In the genomic region with DNA sequence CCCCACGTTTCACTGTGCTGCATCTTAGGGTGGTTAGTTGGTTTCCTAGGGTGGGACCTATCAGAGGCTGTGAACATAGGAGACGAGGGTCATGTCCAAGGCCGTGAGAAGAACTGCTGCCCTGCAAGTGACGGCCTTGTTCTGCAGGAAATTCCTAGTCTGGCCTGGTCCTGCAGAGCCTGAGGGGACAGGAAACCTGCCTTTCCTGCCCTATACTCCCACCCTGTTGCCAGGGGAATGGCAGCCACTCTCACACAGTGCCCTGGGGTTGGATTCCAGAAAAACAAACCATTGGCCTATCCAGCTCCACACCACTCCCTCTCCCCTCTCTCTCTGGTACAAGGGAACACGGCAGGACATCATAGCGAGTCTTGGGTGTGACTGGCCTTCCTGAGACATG, we compare ENCODE assay signal across 13 mouse cellular contexts. TPM values are rescaled to one million over a fixed set of nuclear protein-coding genes. Genes with fewer than 3 reads are reported as not detected.
DNase-seq lines count a peak whose midpoint lies in the region; ATAC-seq and TF ChIP-seq lines count a peak whose summit lies in the region.
"Had no signal": no experiment of that assay in that cellular context is flagged by ENCODE, and none has a peak within 500 bp of the region (broad histone marks: within the 10 kb centered on the region; RNA-seq: fewer than 3 reads in every experiment).

No protein-coding gene starts in this region.

- H3K9me3 ChIP-seq in heart, embryonic 16.5 days (replicated peaks; ENCODE audit: control insufficient read depth, low read length): no peaks in the 10 kb centered on the region
- no peaks in the 10 kb centered on the region for H3K9me3 ChIP-seq in liver, embryonic 16.5 days (replicated peaks; ENCODE audit: control insufficient read depth, low read length)

- H3K4me1 ChIP-seq in kidney, adult 2 months (ENCODE audit: control insufficient read depth, insufficient read depth, low read length): peaks cover 7% of the 10 kb centered on the region
- no peaks in the 10 kb centered on the region for H3K4me1 ChIP-seq in heart, embryonic 16.5 days (ENCODE audit: control insufficient read depth, insufficient read depth, low read length)
- peaks cover 6% of the 10 kb centered on the region for H3K4me1 ChIP-seq in liver, embryonic 16.5 days (ENCODE audit: control insufficient read depth, low read depth, low read length)

- H3K4me3 ChIP-seq in kidney, adult 2 months (ENCODE audit: insufficient read depth, low read depth, low read length): no peak overlapping the region
- no peak overlapping the region for H3K4me3 ChIP-seq in heart, embryonic 16.5 days (ENCODE audit: low read length)
- no peak overlapping the region for H3K4me3 ChIP-seq in liver, embryonic 16.5 days (ENCODE audit: low read depth, low read length)
- H3K4me3 ChIP-seq: myocyte had no signal

- H3K9ac ChIP-seq in heart, embryonic 16.5 days (ENCODE audit: low read length): no peak overlapping the region
- H3K9ac ChIP-seq in liver, embryonic 16.5 days (ENCODE audit: low read depth, low read length): no peak overlapping the region

- 67% methylated on average over 6 of the region's 6 CpGs for WGBS in kidney, adult 2 months
- WGBS in heart, embryonic 16.5 days: 70% methylated on average over 6 of the region's 6 CpGs
- 39% methylated on average over 6 of the region's 6 CpGs for WGBS in liver, embryonic 16.5 days (ENCODE audit: insufficient replicate concordance)

- intact Hi-C loops in left cerebral cortex, postnatal 25 days (cut with DNase I): no loop called here

- TF ChIP-seq CTCF in kidney, adult 2 months (conservative IDR thresholded peaks at IDR 0.05; ENCODE audit: insufficient read depth, insufficient read length, low read depth, low read length): no peak

- DNase-seq in kidney, adult 2 months: peak; percentile 47
- DNase-seq in kidney, adult 8-10 months: no peak
- peak; percentile 28 to 78 for DNase-seq in heart, adult 18-20 months
- DNase-seq in cerebellum, postnatal 36 days: no peak
- no peak for DNase-seq in left cerebral cortex, postnatal 25 days (ENCODE audit: low spot score in 2 of 2)
- DNase-seq: cerebellum, postnatal 10 days; thymus, postnatal 4 days had no signal

- no peaks in the 10 kb centered on the region for H3K27me3 ChIP-seq in kidney, adult 2 months (replicated peaks; ENCODE audit: control insufficient read depth, insufficient read depth, low read length)
- H3K27me3 ChIP-seq in heart, embryonic 16.5 days (ENCODE audit: control insufficient read depth, insufficient read depth, low read length): no peaks in the 10 kb centered on the region
- no peaks in the 10 kb centered on the region for H3K27me3 ChIP-seq in liver, embryonic 16.5 days (ENCODE audit: control insufficient read depth, insufficient read depth, low read depth, low read length)

- peak overlapping the region; percentile 21; the same call in 1 of the 2 replicates for H3K27ac ChIP-seq in kidney, adult 2 months (ENCODE audit: insufficient read depth, low read depth, low read length)
- 0 out of 2 replicates have a peak overlapping the region, but pooled peaks have one; percentile 23 for H3K27ac ChIP-seq in heart, embryonic 16.5 days (ENCODE audit: low read length)
- no peak overlapping the region for H3K27ac ChIP-seq in liver, embryonic 16.5 days (ENCODE audit: low read length)

- TF ChIP-seq POLR2A in kidney, adult 2 months (IDR thresholded peaks at IDR 0.05; ENCODE audit: low read depth, low read length): no peak

- no peaks in the 10 kb centered on the region for H3K36me3 ChIP-seq in kidney, adult 2 months (ENCODE audit: control insufficient read depth, insufficient read depth, low read length)
- no peaks in the 10 kb centered on the region for H3K36me3 ChIP-seq in heart, embryonic 16.5 days (ENCODE audit: control insufficient read depth, insufficient read depth)
- no peaks in the 10 kb centered on the region for H3K36me3 ChIP-seq in liver, embryonic 16.5 days (ENCODE audit: control insufficient read depth, insufficient read depth)

- no peak overlapping the region for H3K4me2 ChIP-seq in heart, embryonic 16.5 days (ENCODE audit: low read depth, low read length)
- H3K4me2 ChIP-seq in liver, embryonic 16.5 days (ENCODE audit: low read depth, low read length): no peak overlapping the region

- peak; percentile 63 for ATAC-seq in heart, embryonic 16.5 days (replicated peaks; ENCODE audit: extremely low read depth, insufficient read depth, low FRiP score)
- ATAC-seq in liver, embryonic 16.5 days (ENCODE audit: low read depth): peak; percentile 15; the same call in 1 of the 2 replicates
- no peak for ATAC-seq in megakaryocyte, adult 5-6 weeks (ENCODE audit: poor library complexity, severe bottlenecking)
- ATAC-seq: forebrain, embryonic 16.5 days; hindbrain, embryonic 16.5 days had no signal

RNA-seq across cellular contexts. Expression of gene Laptm4a, which starts 44.1 kb away (rescaled TPM):
- polyA plus RNA-seq in kidney, adult 2 months (2012; rRNA removed): 256 and 291 TPM in 2 replicates
- 100 to 1,000 TPM; 366 to 407 TPM for total RNA-seq in heart, adult 18-20 months (2021)
- polyA plus RNA-seq in heart, embryonic 16.5 days (2015; fragmentation: Nextera tagmentation; extraction: Ambion mirVana): 283 and 313 TPM in 2 replicates
- polyA plus RNA-seq in liver, embryonic 16.5 days (2015; fragmentation: Nextera tagmentation; extraction: Ambion mirVana): 71.2 and 72.0 TPM in 2 replicates
- total RNA-seq in left cerebral cortex, postnatal 25 days (2021): 100 to 1,000 TPM; 173 to 188 TPM
- total RNA-seq in megakaryocyte, adult 5-6 weeks (2015): 121 and 132 TPM in 2 replicates
- total RNA-seq in megakaryocyte, adult 5-6 weeks (2017): 192 and 195 TPM in 2 replicates

Comparison
In these comparisons a context has a peak if more than half of its experiments do, and no peak if none do; other contexts are left out.
1. DNase-seq: peak in kidney, adult 2 months (single experiment) and heart, adult 18-20 months (2 of 2); none in kidney, adult 8-10 months (0 of 2), cerebellum, postnatal 36 days (0 of 2) and left cerebral cortex, postnatal 25 days (0 of 2).